In genomic region chr10:117363106-117363505, GRCm38 (mm10) we compare ENCODE assay signal across 8 mouse cellular contexts. TPM values are rescaled to one million over a fixed set of nuclear protein-coding genes. Genes with fewer than 3 reads are reported as not detected.
DNase-seq lines count a peak whose midpoint lies in the region; ATAC-seq and TF ChIP-seq lines count a peak whose summit lies in the region.

No protein-coding gene starts in this region.

- no peak overlapping the region for H3K4me2 ChIP-seq in forebrain, embryonic 12.5 days
- no peak overlapping the region for H3K4me2 ChIP-seq in neural tube, embryonic 15.5 days

- H3K4me3 ChIP-seq in forebrain, embryonic 10.5 days = no peak overlapping the region
- no peak overlapping the region for H3K4me3 ChIP-seq in forebrain, embryonic 12.5 days (replicated peaks)
- no peak overlapping the region for H3K4me3 ChIP-seq in neural tube, embryonic 15.5 days (replicated peaks)
- no peak overlapping the region for H3K4me3 ChIP-seq in testis, adult 2 months (ENCODE audit: control insufficient read depth, low read depth, low read length)

- no peak overlapping the region for H3K27ac ChIP-seq in forebrain, embryonic 10.5 days
- H3K27ac ChIP-seq in forebrain, embryonic 12.5 days = no peak overlapping the region
- no peak overlapping the region for H3K27ac ChIP-seq in neural tube, embryonic 15.5 days (replicated peaks)
- no peak overlapping the region for H3K27ac ChIP-seq in testis, adult 2 months (ENCODE audit: control insufficient read depth, insufficient read depth, low read depth, low read length)

- no peak for ATAC-seq in forebrain, embryonic 12.5 days (ENCODE audit: low FRiP score)
- ATAC-seq in neural tube, embryonic 15.5 days (ENCODE audit: low FRiP score) = no peak
- ATAC-seq in megakaryocyte progenitor cell, adult 5-6 weeks (replicated peaks; ENCODE audit: poor library complexity) = peak; percentile 71

- TF ChIP-seq CTCF in testis, adult 2 months (IDR thresholded peaks at IDR 0.05; ENCODE audit: control insufficient read depth, insufficient read depth, insufficient replicate concordance, low read depth, low read length) = peak; percentile 61; the same call in 1 of the 2 replicates

- intact Hi-C loops in heart, postnatal 36 days (cut with DNase I) = loop anchor here (2.0 to 5.0 kb wide), 2 partner anchors 40 to 314 kb away; no protein-coding TSS in a partner anchor

- 57% methylated on average over 3 of the region's 3 CpGs for WGBS in forebrain, embryonic 10.5 days
- 57% methylated on average over 3 of the region's 3 CpGs for whole genome bisulfite sequencing in forebrain, embryonic 12.5 days
- WGBS in neural tube, embryonic 15.5 days = 27% methylated on average over 3 of the region's 3 CpGs

- peak; percentile 41 for DNase-seq in forebrain, embryonic 10.5 days (ENCODE audit: extremely low spot score, low spot score)
- DNase-seq in neural tube, embryonic 10.5 days (ENCODE audit: extremely low spot score, low spot score) = peak; percentile 41
- DNase-seq in cerebellum, postnatal 25 days = peak; percentile 64 to 78
- peak; percentile 72 to 77 for DNase-seq in heart, postnatal 36 days

- H3K9me3 ChIP-seq in forebrain, embryonic 10.5 days = no peaks in the 10 kb centered on the region
- H3K9me3 ChIP-seq in forebrain, embryonic 12.5 days = no peaks in the 10 kb centered on the region
- no peaks in the 10 kb centered on the region for H3K9me3 ChIP-seq in neural tube, embryonic 15.5 days (replicated peaks)

- no peaks in the 10 kb centered on the region for H3K4me1 ChIP-seq in forebrain, embryonic 10.5 days
- H3K4me1 ChIP-seq in forebrain, embryonic 12.5 days = no peaks in the 10 kb centered on the region
- H3K4me1 ChIP-seq in neural tube, embryonic 15.5 days = no peaks in the 10 kb centered on the region
- H3K4me1 ChIP-seq in testis, adult 2 months (ENCODE audit: control insufficient read depth, insufficient read depth, low read length) = no peaks in the 10 kb centered on the region

- TF ChIP-seq POLR2A in testis, adult 2 months (IDR thresholded peaks at IDR 0.05; ENCODE audit: control insufficient read depth, low read depth, low read length) = no peak

- H3K9ac ChIP-seq in forebrain, embryonic 12.5 days = no peak overlapping the region
- no peak overlapping the region for H3K9ac ChIP-seq in neural tube, embryonic 15.5 days (replicated peaks)

- H3K27me3 ChIP-seq in forebrain, embryonic 10.5 days (ENCODE audit: poor library complexity, severe bottlenecking) = no peaks in the 10 kb centered on the region
- H3K27me3 ChIP-seq in forebrain, embryonic 12.5 days = no peaks in the 10 kb centered on the region
- no peaks in the 10 kb centered on the region for H3K27me3 ChIP-seq in neural tube, embryonic 15.5 days (replicated peaks)
- H3K27me3 ChIP-seq in testis, adult 2 months (ENCODE audit: control insufficient read depth, insufficient read depth, low read length) = no peaks in the 10 kb centered on the region

- H3K36me3 ChIP-seq in forebrain, embryonic 10.5 days (replicated peaks) = peaks cover 99% of the 10 kb centered on the region
- H3K36me3 ChIP-seq in forebrain, embryonic 12.5 days (replicated peaks) = peaks cover 82% of the 10 kb centered on the region
- H3K36me3 ChIP-seq in neural tube, embryonic 15.5 days = peaks cover 49% of the 10 kb centered on the region
- H3K36me3 ChIP-seq in testis, adult 2 months (ENCODE audit: control insufficient read depth, insufficient read depth, low read length) = no peaks in the 10 kb centered on the region; the same call in none of the 2 replicates

RNA-seq across cellular contexts. Expression of gene Cpsf6, which starts 16.7 kb away (rescaled TPM):
- polyA plus RNA-seq in forebrain, embryonic 10.5 days (2016; fragmentation: Nextera tagmentation; extraction: Ambion mirVana) = 243 and 253 TPM in 2 replicates
- 301 and 313 TPM in 2 replicates for polyA plus RNA-seq in forebrain, embryonic 12.5 days (2016; fragmentation: Nextera tagmentation; extraction: Ambion mirVana)
- polyA plus RNA-seq in neural tube, embryonic 15.5 days (2015; fragmentation: Nextera tagmentation; extraction: Ambion mirVana) = 126 and 133 TPM in 2 replicates
- total RNA-seq in heart, postnatal 36 days (2021) = 10 to 100 TPM; 30.0 to 33.7 TPM
- 103 and 107 TPM in 2 replicates for total RNA-seq in megakaryocyte progenitor cell, adult 5-6 weeks (2015)
- 108 and 138 TPM in 2 replicates for total RNA-seq in megakaryocyte progenitor cell, adult 5-6 weeks (2017)
- polyA plus RNA-seq in testis, adult 2 months (2012; rRNA removed) = 23.6 and 26.7 TPM in 2 replicates
